Comparison of ENCODE assay signal across 17 mouse cellular contexts in genomic region chr2:84895495-84896198, GRCm38 (mm10). TPM values are rescaled to one million over a fixed set of nuclear protein-coding genes. Genes with fewer than 3 reads are reported as not detected.
A peak's percentile ranks its signal among the peaks of the same experiment; 100 is the strongest.
DNase-seq lines count a peak whose midpoint lies in the region; ATAC-seq and TF ChIP-seq lines count a peak whose summit lies in the region.
"Had no signal": no experiment of that assay in that cellular context is flagged by ENCODE, and none has a peak within 500 bp of the region (broad histone marks: within the 10 kb centered on the region; RNA-seq: fewer than 3 reads in every experiment).

No protein-coding gene starts in this region.

- TF ChIP-seq CTCF in lung, adult 2 months (IDR thresholded peaks at IDR 0.05; ENCODE audit: insufficient read depth, low read length), result no peak

- DNase-seq in heart, adult 8-10 months (ENCODE audit: low spot score), result peak; percentile 67
- DNase-seq in heart, postnatal 4 days, result no peak
- DNase-seq in lung, adult 2 months, result no peak
- DNase-seq in lung, postnatal 10 days, result peak; percentile 49
- no peak for DNase-seq in embryonic facial prominence, embryonic 10.5 days (ENCODE audit: low spot score)
- no peak for DNase-seq in T-cell, adult 2 months (ENCODE audit: low spot score)
- DNase-seq: adrenal gland, postnatal 36 days; thymus, postnatal 4 days had no signal

- no peak overlapping the region for H3K4me2 ChIP-seq in lung, embryonic 16.5 days (ENCODE audit: low read depth, low read length)
- H3K4me2 ChIP-seq in forebrain, embryonic 12.5 days, result no peak overlapping the region
- H3K4me2 ChIP-seq: forebrain, embryonic 15.5 days; hindbrain, embryonic 13.5 days; midbrain, embryonic 15.5 days; stomach, embryonic 15.5 days had no signal

- H3K4me3 ChIP-seq in lung, embryonic 16.5 days (ENCODE audit: low read length), result no peak overlapping the region
- H3K4me3 ChIP-seq in lung, adult 2 months (replicated peaks; ENCODE audit: extremely low read depth, low read depth, low read length), result no peak overlapping the region
- H3K4me3 ChIP-seq in embryonic facial prominence, embryonic 10.5 days, result no peak overlapping the region
- H3K4me3 ChIP-seq in forebrain, embryonic 12.5 days (replicated peaks), result no peak overlapping the region
- H3K4me3 ChIP-seq: forebrain, embryonic 15.5 days; hindbrain, embryonic 13.5 days; midbrain, embryonic 15.5 days; stomach, embryonic 15.5 days had no signal

- ATAC-seq in lung, embryonic 16.5 days (ENCODE audit: low read depth), result peak; percentile 54; the same call in 1 of the 2 replicates
- no peak for ATAC-seq in forebrain, embryonic 12.5 days (ENCODE audit: low FRiP score)
- ATAC-seq: forebrain, embryonic 15.5 days; midbrain, embryonic 15.5 days had no signal

- no peaks in the 10 kb centered on the region for H3K27me3 ChIP-seq in lung, embryonic 16.5 days (ENCODE audit: control insufficient read depth, insufficient read depth, low read depth, low read length)
- peaks cover 24% of the 10 kb centered on the region for H3K27me3 ChIP-seq in embryonic facial prominence, embryonic 10.5 days (replicated peaks; ENCODE audit: low read depth, poor library complexity, severe bottlenecking)
- peaks cover 12% of the 10 kb centered on the region; the same call in 1 of the 2 replicates for H3K27me3 ChIP-seq in forebrain, embryonic 12.5 days
- H3K27me3 ChIP-seq: forebrain, embryonic 15.5 days; stomach, embryonic 15.5 days had no signal

- no peak overlapping the region for H3K27ac ChIP-seq in lung, embryonic 16.5 days (ENCODE audit: low read length)
- H3K27ac ChIP-seq in embryonic facial prominence, embryonic 10.5 days (replicated peaks), result no peak overlapping the region
- H3K27ac ChIP-seq in forebrain, embryonic 12.5 days, result no peak overlapping the region
- H3K27ac ChIP-seq: forebrain, embryonic 15.5 days; hindbrain, embryonic 13.5 days; kidney, postnatal 0 days; liver, embryonic 14.5 days; midbrain, embryonic 15.5 days; stomach, embryonic 15.5 days had no signal

- no peak for TF ChIP-seq POLR2A in lung, adult 2 months (IDR thresholded peaks at IDR 0.05; ENCODE audit: borderline replicate concordance, extremely low read depth, low read depth, low read length)

- no peak overlapping the region for H3K9ac ChIP-seq in lung, embryonic 16.5 days (ENCODE audit: low read length)
- H3K9ac ChIP-seq in forebrain, embryonic 12.5 days, result no peak overlapping the region
- H3K9ac ChIP-seq: forebrain, embryonic 15.5 days; hindbrain, embryonic 13.5 days; liver, embryonic 14.5 days; midbrain, embryonic 15.5 days; stomach, embryonic 15.5 days had no signal

- peaks cover 6% of the 10 kb centered on the region; the same call in 1 of the 2 replicates for H3K4me1 ChIP-seq in lung, embryonic 16.5 days (replicated peaks; ENCODE audit: control insufficient read depth, insufficient read depth, low read length)
- peaks cover 3% of the 10 kb centered on the region; the same call in 1 of the 2 replicates for H3K4me1 ChIP-seq in lung, adult 2 months (ENCODE audit: control insufficient read depth, insufficient read depth, low read length)
- H3K4me1 ChIP-seq in embryonic facial prominence, embryonic 10.5 days, result no peaks in the 10 kb centered on the region
- no peaks in the 10 kb centered on the region; the same call in 1 of the 2 replicates for H3K4me1 ChIP-seq in forebrain, embryonic 12.5 days
- H3K4me1 ChIP-seq: hindbrain, embryonic 13.5 days; stomach, embryonic 15.5 days had no signal

- no peaks in the 10 kb centered on the region for H3K9me3 ChIP-seq in lung, embryonic 16.5 days (ENCODE audit: control insufficient read depth, low read length)
- no peaks in the 10 kb centered on the region for H3K9me3 ChIP-seq in embryonic facial prominence, embryonic 10.5 days
- H3K9me3 ChIP-seq in forebrain, embryonic 12.5 days, result no peaks in the 10 kb centered on the region
- H3K9me3 ChIP-seq: forebrain, embryonic 15.5 days; G1E; hindbrain, embryonic 13.5 days; midbrain, embryonic 15.5 days; stomach, embryonic 15.5 days had no signal

- 7% methylated on average over 4 of the region's 4 CpGs for WGBS in lung, embryonic 16.5 days
- WGBS in lung, adult 2 months, result 27% methylated on average over 4 of the region's 4 CpGs
- 75% methylated on average over 4 of the region's 4 CpGs for WGBS in embryonic facial prominence, embryonic 10.5 days
- 73% methylated on average over 4 of the region's 4 CpGs for WGBS in forebrain, embryonic 12.5 days

- H3K36me3 ChIP-seq in lung, embryonic 16.5 days (ENCODE audit: control insufficient read depth, insufficient read depth, low read length), result no peaks in the 10 kb centered on the region
- H3K36me3 ChIP-seq in embryonic facial prominence, embryonic 10.5 days (replicated peaks), result no peaks in the 10 kb centered on the region
- H3K36me3 ChIP-seq in forebrain, embryonic 12.5 days (replicated peaks), result no peaks in the 10 kb centered on the region
- H3K36me3 ChIP-seq: forebrain, embryonic 15.5 days; G1E; hindbrain, embryonic 13.5 days; midbrain, embryonic 15.5 days; stomach, embryonic 15.5 days had no signal

RNA-seq across cellular contexts. Expression of gene Rtn4rl2, which starts 9.1 kb away (rescaled TPM):
- 1 to 10 TPM; 1.6 to 3.9 (median 2.3) TPM for total RNA-seq in heart, adult 8-10 months (2022)
- 1 to 10 TPM; 3.2 to 4.1 TPM for total RNA-seq in heart, postnatal 4 days (2021)
- 0.16 and 0.31 TPM in 2 replicates for polyA plus RNA-seq in lung, embryonic 16.5 days (2015; fragmentation: Nextera tagmentation; extraction: Ambion mirVana)
- polyA plus RNA-seq in lung, adult 2 months (2012; rRNA removed), result 2.7 and 9.7 TPM in 2 replicates
- 2.5 and 2.6 TPM in 2 replicates for polyA plus RNA-seq in embryonic facial prominence, embryonic 10.5 days (2016; fragmentation: Nextera tagmentation; extraction: Ambion mirVana)
- 5.2 and 7.9 TPM in 2 replicates for polyA plus RNA-seq in forebrain, embryonic 12.5 days (2016; fragmentation: Nextera tagmentation; extraction: Ambion mirVana)
- total RNA-seq: G1E had no signal
- polyA plus RNA-seq: G1E had no signal

RNA-seq across cellular contexts. Expression of gene Slc43a3, which starts 40.7 kb away (rescaled TPM):
- total RNA-seq in heart, adult 8-10 months (2022), result 10 to 100 TPM; 60.6 to 71.4 (median 66.2) TPM
- total RNA-seq in heart, postnatal 4 days (2021), result 10 to 100 TPM; 44.1 to 52.6 TPM
- polyA plus RNA-seq in lung, embryonic 16.5 days (2015; fragmentation: Nextera tagmentation; extraction: Ambion mirVana), result 87.3 and 92.8 TPM in 2 replicates
- 325 and 376 TPM in 2 replicates for polyA plus RNA-seq in lung, adult 2 months (2012; rRNA removed)
- 29.5 and 30.8 TPM in 2 replicates for polyA plus RNA-seq in embryonic facial prominence, embryonic 10.5 days (2016; fragmentation: Nextera tagmentation; extraction: Ambion mirVana)
- 10.1 and 11.3 TPM in 2 replicates for polyA plus RNA-seq in forebrain, embryonic 12.5 days (2016; fragmentation: Nextera tagmentation; extraction: Ambion mirVana)

RNA-seq across cellular contexts. Expression of gene Slc43a1, which starts 57.0 kb away (rescaled TPM):
- 1 to 10 TPM; 1.6 to 2.8 (median 2.2) TPM for total RNA-seq in heart, adult 8-10 months (2022)
- total RNA-seq in heart, postnatal 4 days (2021), result 1 to 10 TPM; 2.1 to 2.7 TPM
- 16.5 and 20.4 TPM in 2 replicates for polyA plus RNA-seq in lung, embryonic 16.5 days (2015; fragmentation: Nextera tagmentation; extraction: Ambion mirVana)
- polyA plus RNA-seq in lung, adult 2 months (2012; rRNA removed), result 3.9 and 7.5 TPM in 2 replicates
- polyA plus RNA-seq in embryonic facial prominence, embryonic 10.5 days (2016; fragmentation: Nextera tagmentation; extraction: Ambion mirVana), result 30.4 and 35.4 TPM in 2 replicates
- 11.4 and 14.4 TPM in 2 replicates for polyA plus RNA-seq in forebrain, embryonic 12.5 days (2016; fragmentation: Nextera tagmentation; extraction: Ambion mirVana)
- polyA plus RNA-seq: G1E had no signal

Comparison
In these comparisons a context has a peak if more than half of its experiments do, and no peak if none do; other contexts are left out.
1. DNase-seq: peak in heart, adult 8-10 months (single experiment) and lung, postnatal 10 days (single experiment); none in heart, postnatal 4 days (single experiment), lung, adult 2 months (single experiment), embryonic facial prominence, embryonic 10.5 days (single experiment) and T-cell, adult 2 months (single experiment).